Comparison of ENCODE assay signal across 7 mouse cellular contexts in genomic region chrX:60547444-60548304, GRCm38 (mm10). TPM values are rescaled to one million over a fixed set of nuclear protein-coding genes. Genes with fewer than 3 reads are reported as not detected.
DNase-seq lines count a peak whose midpoint lies in the region; ATAC-seq and TF ChIP-seq lines count a peak whose summit lies in the region.

No protein-coding gene starts in this region.

- H3K4me1 ChIP-seq in bone marrow macrophage, adult 2 months (ENCODE audit: control insufficient read depth, insufficient read depth, low read length) = no peaks in the 10 kb centered on the region
- no peaks in the 10 kb centered on the region for H3K4me1 ChIP-seq in intestine, embryonic 16.5 days (ENCODE audit: control insufficient read depth, insufficient read depth, low read length)
- peaks cover 24% of the 10 kb centered on the region for H3K4me1 ChIP-seq in midbrain, embryonic 10.5 days
- H3K4me1 ChIP-seq in small intestine, adult 2 months (ENCODE audit: control insufficient read depth, insufficient read depth, insufficient read length, low read length) = no peaks in the 10 kb centered on the region

- peak overlapping the region; percentile 50 for H3K4me3 ChIP-seq in bone marrow macrophage, adult 2 months (ENCODE audit: insufficient read depth, low read length)
- peak overlapping the region; percentile 57 for H3K4me3 ChIP-seq in intestine, embryonic 16.5 days (ENCODE audit: low read length)
- H3K4me3 ChIP-seq in midbrain, embryonic 10.5 days = peak overlapping the region; percentile 64
- peak overlapping the region; percentile 75 for H3K4me3 ChIP-seq in small intestine, adult 2 months (ENCODE audit: low read depth, low read length)

- 12% methylated on average over 44 of the region's 113 CpGs for WGBS in intestine, embryonic 16.5 days
- WGBS in midbrain, embryonic 10.5 days = 34% methylated on average over 93 of the region's 113 CpGs
- 35% methylated on average over 58 of the region's 113 CpGs for WGBS in small intestine, adult 2 months

- no peak for TF ChIP-seq POLR2A in bone marrow macrophage, adult 2 months (IDR thresholded peaks at IDR 0.05; ENCODE audit: borderline replicate concordance, low read depth, low read length)
- no peak for TF ChIP-seq POLR2A in small intestine, adult 2 months (IDR thresholded peaks at IDR 0.05; ENCODE audit: low read depth, low read length)

- no peaks in the 10 kb centered on the region for H3K9me3 ChIP-seq in intestine, embryonic 16.5 days (ENCODE audit: control insufficient read depth, low read length)
- H3K9me3 ChIP-seq in midbrain, embryonic 10.5 days (replicated peaks) = peaks cover 12% of the 10 kb centered on the region; the same call in 1 of the 2 replicates

- ATAC-seq in intestine, embryonic 16.5 days = peak; percentile 97

- 0 out of 2 replicates have a peak, but pooled peaks cover 3% of the 10 kb centered on the region for H3K27me3 ChIP-seq in intestine, embryonic 16.5 days (replicated peaks; ENCODE audit: control insufficient read depth, insufficient read depth, low read length)
- H3K27me3 ChIP-seq in midbrain, embryonic 10.5 days (ENCODE audit: low read depth, poor library complexity, severe bottlenecking) = 0 out of 2 replicates have a peak, but pooled peaks cover 7% of the 10 kb centered on the region
- H3K27me3 ChIP-seq in small intestine, adult 2 months (ENCODE audit: control insufficient read depth, insufficient read depth, low read length) = peaks cover 12% of the 10 kb centered on the region

- no peak overlapping the region for H3K27ac ChIP-seq in bone marrow macrophage, adult 2 months (ENCODE audit: insufficient read depth, low read depth, low read length)
- H3K27ac ChIP-seq in intestine, embryonic 16.5 days (ENCODE audit: low read length) = no peak overlapping the region
- peak overlapping the region; percentile 94 for H3K27ac ChIP-seq in midbrain, embryonic 10.5 days (replicated peaks)
- H3K27ac ChIP-seq in small intestine, adult 2 months (ENCODE audit: insufficient read depth, low read depth, low read length) = no peak overlapping the region

- no peak for TF ChIP-seq CTCF in bone marrow macrophage, adult 2 months (IDR thresholded peaks at IDR 0.05; ENCODE audit: low read depth, low read length)
- TF ChIP-seq CTCF in small intestine, adult 2 months (IDR thresholded peaks at IDR 0.05; ENCODE audit: extremely low read depth, insufficient read length, insufficient replicate concordance, low read depth, low read length) = no peak

- peak overlapping the region; percentile 60 for H3K4me2 ChIP-seq in intestine, embryonic 16.5 days (ENCODE audit: low read depth, low read length)

- DNase-seq in embryo, embryonic 11 days = peak; percentile 72
- peak; percentile 20 to 22 for DNase-seq in gastrocnemius, postnatal 4 days (ENCODE audit: low spot score in 2 of 2)
- peak; percentile 51 for DNase-seq in left cerebral cortex, postnatal 4 days
- peak; percentile 63 for DNase-seq in midbrain, embryonic 10.5 days (ENCODE audit: low spot score)

- intact Hi-C loops in left cerebral cortex, postnatal 4 days (cut with DNase I) = no loop called here

- H3K9ac ChIP-seq in intestine, embryonic 16.5 days (ENCODE audit: low read depth, low read length) = peak overlapping the region; percentile 57

- H3K36me3 ChIP-seq in intestine, embryonic 16.5 days (ENCODE audit: control insufficient read depth, insufficient read depth, low read length) = no peaks in the 10 kb centered on the region
- H3K36me3 ChIP-seq in midbrain, embryonic 10.5 days = no peaks in the 10 kb centered on the region
- no peaks in the 10 kb centered on the region for H3K36me3 ChIP-seq in small intestine, adult 2 months (ENCODE audit: control insufficient read depth, insufficient read depth, low read length)

RNA-seq across cellular contexts. Expression of gene Gm7073, which starts 8.6 kb away (rescaled TPM):
- not detected in 2 replicates for polyA plus RNA-seq in bone marrow macrophage, adult 2 months (2012; ENCODE audit: insufficient read depth, insufficient read length, missing spikeins)
- not detected for total RNA-seq in gastrocnemius, postnatal 4 days (2021)
- polyA plus RNA-seq in intestine, embryonic 16.5 days (2015; fragmentation: Nextera tagmentation; extraction: Ambion mirVana) = not detected in 2 replicates
- total RNA-seq in left cerebral cortex, postnatal 4 days (2021) = not detected
- not detected in 2 replicates for polyA plus RNA-seq in midbrain, embryonic 10.5 days (2016; fragmentation: Nextera tagmentation; extraction: Ambion mirVana)
- polyA plus RNA-seq in small intestine, adult 2 months (2012; rRNA removed) = not detected in 2 replicates

RNA-seq across cellular contexts. Expression of gene Atp11c, which starts 44.8 kb away (rescaled TPM):
- polyA plus RNA-seq in bone marrow macrophage, adult 2 months (2012; ENCODE audit: insufficient read depth, insufficient read length, missing spikeins) = 17.6 and 18.9 TPM in 2 replicates
- 10 to 100 TPM in 1 of 2 experiments, 1 to 10 TPM in 1; 9.1 to 10.6 TPM for total RNA-seq in gastrocnemius, postnatal 4 days (2021)
- polyA plus RNA-seq in intestine, embryonic 16.5 days (2015; fragmentation: Nextera tagmentation; extraction: Ambion mirVana) = 3.6 TPM in 2 replicates
- total RNA-seq in left cerebral cortex, postnatal 4 days (2021) = 10 to 100 TPM; 23.2 to 26.0 TPM
- polyA plus RNA-seq in midbrain, embryonic 10.5 days (2016; fragmentation: Nextera tagmentation; extraction: Ambion mirVana) = 12.0 and 13.6 TPM in 2 replicates
- polyA plus RNA-seq in small intestine, adult 2 months (2012; rRNA removed) = 0.58 and 1.1 TPM in 2 replicates

Comparison
In these comparisons a context has a peak if more than half of its experiments do, and no peak if none do; other contexts are left out.
1. DNase-seq: peak in every context shown above with its lines; median percentile 72 in embryo, embryonic 11 days; 63 in midbrain, embryonic 10.5 days; 51 in left cerebral cortex, postnatal 4 days; 21 in gastrocnemius, postnatal 4 days.